Mouse (Mus musculus): ENCODE results near the gene Cyth2. TPM values are rescaled to one million over a fixed set of nuclear protein-coding genes. Genes with fewer than 3 reads are reported as not detected.

The Cyth2 gene
- polyA plus RNA-seq, 1 experiment from 2014 or later: 59.7 TPM

DNA sequence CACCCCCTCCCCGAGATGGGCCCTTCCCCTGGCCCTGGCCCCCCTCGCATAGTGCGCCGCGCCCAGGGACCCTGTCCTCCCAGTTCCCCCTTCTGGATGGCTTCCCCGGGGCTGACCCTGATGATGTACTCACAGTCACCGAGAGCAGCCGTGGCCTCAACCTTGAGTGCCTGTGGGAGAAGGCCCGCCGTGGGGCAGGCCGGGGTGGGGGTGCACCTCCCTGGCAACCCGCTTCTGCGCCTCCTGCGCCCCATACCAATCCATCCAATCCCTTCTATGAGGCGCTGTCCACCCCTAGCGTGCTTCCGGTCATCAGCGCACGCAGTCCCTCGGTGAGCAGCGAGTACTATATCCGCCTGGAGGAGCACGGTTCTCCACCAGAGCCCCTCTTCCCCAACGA lies 21.1 kb downstream of the Cyth2 start:
- Histone ChIP-seq H3K9ac (ENCODE audit: low read length) (no peak overlapping the region), H3K4me1 (replicated peaks; ENCODE audit: control insufficient read depth, insufficient read depth) (0 out of 2 replicates have a peak, but pooled peaks cover under 1% of the 10 kb centered on the region), H3K27me3 (ENCODE audit: control insufficient read depth, insufficient read depth, low read length) (no peaks in the 10 kb centered on the region), H3K9me3 (ENCODE audit: control insufficient read depth, low read length) (no peaks in the 10 kb centered on the region), H3K4me2 (replicated peaks; ENCODE audit: low read depth) (no peak overlapping the region), H3K4me3 (ENCODE audit: low read depth, low read length) (no peak overlapping the region), H3K36me3 (ENCODE audit: control insufficient read depth, insufficient read depth, low read length) (no peaks in the 10 kb centered on the region), H3K27ac (replicated peaks) (no peak overlapping the region)
- TF ChIP-seq EP300 (optimal IDR thresholded peaks at IDR 0.05): no peak
- no peak for TF ChIP-seq CTCF (IDR thresholded peaks at IDR 0.05; ENCODE audit: low read depth)
- DNase-seq (ENCODE audit: low spot score) (no peak), ATAC-seq (ENCODE audit: low FRiP score, low TSS enrichment) (no peak)
- 84% methylated on average over 23 of the region's 24 CpGs for WGBS

GRCm38 (mm10) chr7:45791756-45792490 lies 22.5 kb downstream of the Cyth2 start:
- TF ChIP-seq EP300 (optimal IDR thresholded peaks at IDR 0.05) (no peak), CTCF (IDR thresholded peaks at IDR 0.05; ENCODE audit: low read depth) (no peak)
- no peak overlapping the region for H3K4me2 ChIP-seq (replicated peaks; ENCODE audit: low read depth)
- H3K27ac ChIP-seq (replicated peaks): no peak overlapping the region
- H3K27me3 ChIP-seq (ENCODE audit: control insufficient read depth, insufficient read depth, low read length): no peaks in the 10 kb centered on the region
- WGBS: 69% methylated on average over 17 of the region's 17 CpGs
- peak; percentile 14; the same call in 1 of the 2 replicates for ATAC-seq (ENCODE audit: low FRiP score, low TSS enrichment)
- no peak overlapping the region for H3K9ac ChIP-seq (ENCODE audit: low read length)
- no peaks in the 10 kb centered on the region for H3K9me3 ChIP-seq (ENCODE audit: control insufficient read depth, low read length)
- H3K36me3 ChIP-seq (ENCODE audit: control insufficient read depth, insufficient read depth, low read length): no peaks in the 10 kb centered on the region
- no peaks in the 10 kb centered on the region for H3K4me1 ChIP-seq (replicated peaks; ENCODE audit: control insufficient read depth, insufficient read depth)
- DNase-seq (ENCODE audit: low spot score): no peak
- no peak overlapping the region for H3K4me3 ChIP-seq (ENCODE audit: low read depth, low read length)

DNA sequence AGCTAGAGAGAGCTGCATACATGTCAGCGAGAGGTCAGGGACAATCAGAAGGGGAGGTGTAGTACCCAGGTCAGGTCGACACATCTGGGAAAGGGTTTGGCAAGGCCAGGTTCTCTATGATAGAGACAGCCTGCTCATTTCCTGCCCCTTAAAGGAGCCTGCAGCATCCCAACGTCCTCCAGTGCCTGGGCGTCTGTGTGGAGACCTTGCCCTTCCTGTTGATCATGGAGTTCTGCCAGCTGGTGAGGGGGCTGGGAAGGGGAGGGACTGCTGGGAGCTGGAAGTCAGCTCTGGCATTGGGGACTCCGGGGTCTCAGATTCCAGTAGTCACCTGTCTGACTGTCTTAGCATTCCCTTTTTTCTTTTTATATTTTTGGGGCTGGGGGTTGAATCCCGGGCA lies 23.7 kb downstream of the Cyth2 start:
- ATAC-seq (ENCODE audit: low FRiP score, low TSS enrichment) (no peak), DNase-seq (ENCODE audit: low spot score) (no peak)
- H3K36me3 ChIP-seq (ENCODE audit: control insufficient read depth, insufficient read depth, low read length): no peaks in the 10 kb centered on the region
- no peak overlapping the region for H3K4me3 ChIP-seq (ENCODE audit: low read depth, low read length)
- TF ChIP-seq EP300 (optimal IDR thresholded peaks at IDR 0.05) (no peak), CTCF (IDR thresholded peaks at IDR 0.05; ENCODE audit: low read depth) (no peak)
- H3K9ac ChIP-seq (ENCODE audit: low read length): no peak overlapping the region
- no peak overlapping the region for H3K27ac ChIP-seq (replicated peaks)
- WGBS: 61% methylated on average over 6 of the region's 6 CpGs
- no peaks in the 10 kb centered on the region; the same call in 1 of the 2 replicates for H3K4me1 ChIP-seq (replicated peaks; ENCODE audit: control insufficient read depth, insufficient read depth)
- no peaks in the 10 kb centered on the region for H3K9me3 ChIP-seq (ENCODE audit: control insufficient read depth, low read length)
- H3K4me2 ChIP-seq (replicated peaks; ENCODE audit: low read depth): no peak overlapping the region
- H3K27me3 ChIP-seq (ENCODE audit: control insufficient read depth, insufficient read depth, low read length): no peaks in the 10 kb centered on the region; the same call in 1 of the 2 replicates

DNA sequence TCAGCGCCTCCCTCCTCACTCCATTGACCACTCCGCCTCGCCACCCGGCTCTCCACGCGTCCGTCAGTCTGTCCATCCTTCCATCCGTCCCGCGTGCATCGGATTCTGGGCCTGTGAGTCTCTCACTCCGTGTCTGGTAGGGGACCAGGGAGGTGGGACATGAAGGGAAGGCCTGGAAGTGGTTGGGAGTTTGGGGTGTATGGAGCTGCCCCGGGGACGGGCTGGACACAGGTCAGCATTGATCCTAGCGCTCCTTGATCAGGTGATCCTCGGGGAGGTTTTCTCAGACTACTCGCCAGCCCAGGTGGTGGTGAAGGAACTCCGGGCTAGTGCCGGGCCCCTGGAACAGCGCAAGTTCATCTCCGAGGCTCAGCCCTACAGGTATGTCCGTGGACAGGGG lies 26.7 kb downstream of the Cyth2 start:
- 80% methylated on average over 22 of the region's 22 CpGs for WGBS
- H3K4me3 ChIP-seq (ENCODE audit: low read depth, low read length): no peak overlapping the region
- TF ChIP-seq EP300 (optimal IDR thresholded peaks at IDR 0.05) (no peak), CTCF (IDR thresholded peaks at IDR 0.05; ENCODE audit: low read depth) (no peak)
- DNase-seq (ENCODE audit: low spot score) (no peak), ATAC-seq (ENCODE audit: low FRiP score, low TSS enrichment) (no peak)
- H3K9me3 ChIP-seq (ENCODE audit: control insufficient read depth, low read length): no peaks in the 10 kb centered on the region
- H3K27me3 ChIP-seq (ENCODE audit: control insufficient read depth, insufficient read depth, low read length): no peaks in the 10 kb centered on the region; the same call in 1 of the 2 replicates
- H3K4me2 ChIP-seq (replicated peaks; ENCODE audit: low read depth): no peak overlapping the region
- H3K4me1 ChIP-seq (replicated peaks; ENCODE audit: control insufficient read depth, insufficient read depth): peaks cover 6% of the 10 kb centered on the region; the same call in 1 of the 2 replicates
- H3K36me3 ChIP-seq (ENCODE audit: control insufficient read depth, insufficient read depth, low read length): no peaks in the 10 kb centered on the region
- H3K9ac ChIP-seq (ENCODE audit: low read length): no peak overlapping the region
- no peak overlapping the region for H3K27ac ChIP-seq (replicated peaks)

DNA sequence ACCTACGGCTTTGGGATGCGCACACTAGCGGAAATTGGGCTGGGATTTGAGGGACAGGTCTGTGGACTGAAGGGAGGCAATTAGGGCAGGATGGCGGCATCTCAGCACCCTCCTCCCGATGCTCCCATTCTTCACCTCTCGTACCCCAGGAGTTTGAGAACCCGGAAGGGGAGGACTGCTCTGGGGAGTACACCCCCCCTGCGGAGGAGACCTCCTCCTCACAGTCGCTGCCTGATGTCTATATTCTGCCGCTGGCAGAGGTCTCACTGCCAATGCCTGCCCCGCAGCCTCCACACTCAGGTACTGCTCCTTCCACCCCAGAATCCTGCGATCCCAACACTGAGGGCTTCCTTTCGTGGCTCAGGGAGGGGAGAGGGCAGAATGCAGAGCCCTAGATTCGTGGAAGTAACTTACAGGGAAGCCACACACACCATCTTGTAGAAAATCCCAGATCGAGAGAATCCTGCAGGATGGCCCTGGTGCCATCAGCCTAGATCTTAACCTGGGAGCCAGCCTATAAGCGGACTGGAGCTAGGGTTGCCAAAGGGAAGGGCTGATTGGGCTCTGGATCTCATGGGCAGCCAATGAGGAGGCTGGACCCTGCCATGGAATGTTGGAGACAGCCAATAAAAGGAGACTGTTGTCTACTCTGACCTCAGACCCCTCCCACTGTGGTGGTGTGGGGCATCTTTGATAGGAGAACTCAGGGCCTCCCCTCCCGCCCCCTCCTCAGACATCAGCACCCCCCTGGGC lies 27.5 kb downstream of the Cyth2 start:
- Histone ChIP-seq H3K27ac (replicated peaks) (peak overlapping the region; percentile 40; the same call in 1 of the 2 replicates), H3K9ac (ENCODE audit: low read length) (no peak overlapping the region), H3K27me3 (ENCODE audit: control insufficient read depth, insufficient read depth, low read length) (no peaks in the 10 kb centered on the region; the same call in 1 of the 2 replicates), H3K4me2 (replicated peaks; ENCODE audit: low read depth) (peak overlapping the region; percentile 68; the same call in 1 of the 2 replicates), H3K4me1 (replicated peaks; ENCODE audit: control insufficient read depth, insufficient read depth) (peaks cover 6% of the 10 kb centered on the region; the same call in 1 of the 2 replicates), H3K36me3 (ENCODE audit: control insufficient read depth, insufficient read depth, low read length) (no peaks in the 10 kb centered on the region), H3K9me3 (ENCODE audit: control insufficient read depth, low read length) (no peaks in the 10 kb centered on the region), H3K4me3 (ENCODE audit: low read depth, low read length) (peak overlapping the region; percentile 43; the same call in 1 of the 2 replicates)
- 0 out of 2 replicates have a peak, but pooled peaks have one; percentile 8 for ATAC-seq (ENCODE audit: low FRiP score, low TSS enrichment)
- TF ChIP-seq CTCF (IDR thresholded peaks at IDR 0.05; ENCODE audit: low read depth) (no peak), EP300 (optimal IDR thresholded peaks at IDR 0.05) (no peak)
- DNase-seq (ENCODE audit: low spot score): no peak
- 17% methylated on average over 17 of the region's 17 CpGs for WGBS
